Mouse (Mus musculus) adipocyte (in vitro differentiated cells): ENCODE measurements around the gene Klk15.

Experiments
- DNase-seq: peaks from one replicate; pipeline ENCODE4 v3.0.0-alpha.2; 2016; ENCODE audit warnings: low spot score

Klk15 gene

GRCm38 (mm10) chr7:43985657-43986056 lies 52.1 kb downstream of the Klk15 start:
- no peak for DNase-seq
